Mouse (Mus musculus) lung, embryonic 14.5 days (tissue): ENCODE results near the gene Ptpn1. TPM values are rescaled to one million over a fixed set of nuclear protein-coding genes. Genes with fewer than 3 reads are reported as not detected.
A peak's percentile ranks its signal among the peaks of the same experiment; 100 is the strongest.

Source experiments
- ATAC-seq: fragments of 200-750 bp; cut with Nextera tagmentation; 2 replicates; pipeline ENCODE4 v1.8.0; 2017; ENCODE audit warnings: mild to moderate bottlenecking, moderate TSS enrichment, moderate library complexity; ENCODE audit not compliant: insufficient read depth
- DNase-seq: peaks from one replicate; pipeline ENCODE4 v3.0.0-alpha.2; 2015
- H3K27ac ChIP-seq: fragments of 300-500 bp; sonication (generic); 2 replicates; pipeline ENCODE4 v1.5.1; 2014; ENCODE audit warnings: low read depth, mild to moderate bottlenecking, moderate library complexity
- H3K27me3 ChIP-seq: fragments of 300-500 bp; sonication (generic); 2 replicates; pipeline ENCODE4 v1.6.1; 2014; ENCODE audit warnings: low read length, control low read depth; ENCODE audit not compliant: insufficient read depth
- H3K36me3 ChIP-seq: fragments of 300-500 bp; sonication (generic); 2 replicates; pipeline ENCODE4 v1.6.1; 2014; ENCODE audit warnings: control low read depth; ENCODE audit not compliant: insufficient read depth
- H3K4me1 ChIP-seq: fragments of 300-500 bp; sonication (generic); 2 replicates; pipeline ENCODE4 v1.6.1; 2014; ENCODE audit warnings: antibody characterized with exemption, control low read depth; ENCODE audit not compliant: insufficient read depth
- H3K4me2 ChIP-seq: fragments of 300-500 bp; sonication (generic); 2 replicates; pipeline ENCODE4 v1.6.1; 2014; ENCODE audit warnings: mild to moderate bottlenecking
- H3K4me3 ChIP-seq: fragments of 300-500 bp; sonication (generic); 2 replicates; pipeline ENCODE4 v1.5.1; 2014; ENCODE audit warnings: low read depth, low read length
- H3K9ac ChIP-seq: fragments of 300-500 bp; sonication (generic); 2 replicates; pipeline ENCODE4 v1.6.1; 2014
- H3K9me3 ChIP-seq: fragments of 300-500 bp; sonication (generic); 2 replicates; pipeline ENCODE4 v1.6.1; 2016; ENCODE audit warnings: low read depth, low read length, control low read depth
- CTCF ChIP-seq: IDR thresholded peaks from 2 replicates; pipeline ENCODE4 v1.5.1; 2016; ENCODE audit warnings: antibody characterized with exemption, low read depth
- WGBS: fragments of 180-500 bp; shearing (Covaris S2); extraction: QIAGEN DNeasy Blood & Tissue Kit; methylation state at CpG from one replicate; pipeline ENCODE4 v1.1.7; 2014; 5-methylcytosine and 5-hydroxymethylcytosine counted together
- polyA plus RNA-seq: library from polyadenylated mRNA; unstranded; fragments of >200 nt; fragmentation: Nextera tagmentation; extraction: Ambion mirVana; gene quantifications from 2 replicates; pipeline ENCODE4 v1.2.1, GENCODE M21; 2014

Gene Ptpn1
- polyA plus RNA-seq, 1 experiment from 2014 or later: 59.3 TPM

DNA sequence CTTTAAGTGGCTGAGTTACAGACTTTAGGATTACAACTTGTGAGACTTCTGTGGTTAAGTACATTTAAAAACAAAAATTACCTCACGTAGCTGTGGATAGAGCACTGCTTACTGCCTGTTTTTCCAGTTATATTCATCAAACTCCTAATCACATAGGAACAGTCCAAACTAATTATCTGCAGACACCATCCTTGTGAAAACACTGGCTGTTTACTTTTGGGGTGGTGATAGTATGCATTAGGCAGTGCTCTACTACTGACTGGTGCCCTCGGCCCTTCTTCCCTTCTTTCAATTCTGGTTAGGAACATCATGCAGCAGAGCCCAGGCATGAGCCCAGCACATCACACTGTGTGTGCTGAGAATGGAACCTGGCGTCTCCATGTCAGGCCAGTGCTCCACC, 15.4 kb downstream of the Ptpn1 start:
- no peak for ATAC-seq
- WGBS: 62% methylated on average over 3 of the region's 3 CpGs

DNA sequence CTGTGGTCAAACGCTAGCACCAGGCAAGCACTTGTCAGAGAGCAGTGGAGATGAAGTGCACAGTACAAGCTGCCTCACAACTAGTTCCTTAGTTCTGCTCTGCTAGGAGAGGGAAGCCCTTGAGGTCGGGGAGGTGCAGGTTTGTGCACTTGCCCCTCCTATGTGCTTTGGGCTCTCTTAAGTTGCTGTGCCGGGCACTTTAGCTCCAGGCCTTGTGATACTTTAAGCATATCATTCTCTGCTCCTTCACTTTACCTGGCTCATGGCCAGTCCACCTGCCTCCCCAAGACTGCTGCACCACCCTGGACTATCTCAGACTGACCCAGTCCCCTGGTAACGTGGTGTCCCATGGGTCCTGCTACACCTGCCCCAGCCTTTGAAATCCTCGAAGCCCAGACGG, 16.2 kb downstream of the Ptpn1 start:
- Histone ChIP-seq H3K9ac (no peak overlapping the region), H3K27ac (peak overlapping the region; percentile 32; the same call in 1 of the 2 replicates), H3K4me1 (peaks cover 5% of the 10 kb centered on the region), H3K9me3 (no peaks in the 10 kb centered on the region), H3K36me3 (no peaks in the 10 kb centered on the region), H3K4me2 (no peak overlapping the region), H3K4me3 (no peak overlapping the region), H3K27me3 (no peaks in the 10 kb centered on the region)
- DNase-seq: peak; percentile 43
- ATAC-seq: peak; percentile 39; the same call in 1 of the 2 replicates
- TF ChIP-seq CTCF: no peak
- 66% methylated on average over 6 of the region's 6 CpGs for WGBS

More for the DNA sequence above, 15.4 kb downstream of the Ptpn1 start:
- Histone ChIP-seq H3K4me2 (no peak overlapping the region), H3K4me3 (no peak overlapping the region), H3K4me1 (peaks cover 12% of the 10 kb centered on the region), H3K36me3 (no peaks in the 10 kb centered on the region), H3K27me3 (no peaks in the 10 kb centered on the region), H3K9ac (no peak overlapping the region), H3K9me3 (no peaks in the 10 kb centered on the region), H3K27ac (peak overlapping the region; percentile 15; the same call in 1 of the 2 replicates)
- DNase-seq: no peak
- no peak for TF ChIP-seq CTCF

DNA sequence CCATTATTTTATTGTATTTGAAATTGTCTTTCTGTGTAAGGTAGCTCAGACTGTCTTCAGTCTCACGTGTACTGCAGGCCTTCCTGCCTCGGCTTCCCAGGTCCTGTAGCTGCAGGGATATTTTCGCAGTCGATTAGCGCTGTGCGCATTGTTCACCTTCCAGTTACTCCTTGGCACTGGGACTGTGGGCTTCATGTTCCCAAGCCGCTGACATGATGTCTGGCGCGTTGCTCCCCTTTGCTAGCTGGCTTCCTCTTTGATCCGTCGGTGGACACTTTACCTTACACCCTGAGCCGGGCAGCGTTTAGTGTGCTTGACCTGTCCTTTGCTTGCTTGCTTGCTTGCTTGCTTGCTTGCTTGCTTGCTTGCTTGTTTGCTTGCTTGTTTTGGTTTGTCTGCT, 16.7 kb downstream of the Ptpn1 start:
- ATAC-seq (no peak; the same call in 1 of the 2 replicates), DNase-seq (no peak)
- Histone ChIP-seq H3K4me3 (no peak overlapping the region), H3K27ac (peak overlapping the region; percentile 32; the same call in 1 of the 2 replicates), H3K9me3 (no peaks in the 10 kb centered on the region), H3K4me2 (no peak overlapping the region), H3K27me3 (no peaks in the 10 kb centered on the region), H3K9ac (no peak overlapping the region), H3K4me1 (no peaks in the 10 kb centered on the region), H3K36me3 (no peaks in the 10 kb centered on the region)
- 73% methylated on average over 13 of the region's 13 CpGs for WGBS
- no peak for TF ChIP-seq CTCF

DNA sequence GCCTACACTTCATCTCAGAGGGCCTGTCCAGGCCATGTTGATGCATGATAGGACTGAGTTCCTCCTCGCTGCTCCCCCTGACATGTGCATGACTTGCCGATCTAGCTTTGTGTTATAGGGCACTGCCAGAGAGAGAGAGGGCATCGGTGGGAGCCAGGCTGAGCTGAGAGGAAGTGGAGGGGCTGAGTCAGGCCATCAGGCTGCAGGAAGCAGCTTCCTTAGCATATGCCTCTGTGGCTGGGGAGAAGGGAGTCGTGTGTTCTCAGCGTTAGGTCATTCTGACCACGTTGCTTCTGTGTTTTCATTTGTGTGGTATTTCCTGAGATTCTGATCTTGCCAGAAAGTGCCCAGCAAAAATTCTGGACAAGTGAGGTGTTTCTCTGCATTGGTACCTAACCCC, 17.4 kb downstream of the Ptpn1 start:
- 53% methylated on average over 6 of the region's 6 CpGs for WGBS
- Histone ChIP-seq H3K36me3 (0 out of 2 replicates have a peak, but pooled peaks cover 3% of the 10 kb centered on the region), H3K9ac (no peak overlapping the region), H3K27me3 (no peaks in the 10 kb centered on the region), H3K4me1 (no peaks in the 10 kb centered on the region), H3K4me3 (no peak overlapping the region), H3K4me2 (no peak overlapping the region), H3K27ac (peak overlapping the region; percentile 32; the same call in 1 of the 2 replicates), H3K9me3 (no peaks in the 10 kb centered on the region)
- TF ChIP-seq CTCF: no peak
- ATAC-seq (no peak), DNase-seq (peak; percentile 40)

DNA sequence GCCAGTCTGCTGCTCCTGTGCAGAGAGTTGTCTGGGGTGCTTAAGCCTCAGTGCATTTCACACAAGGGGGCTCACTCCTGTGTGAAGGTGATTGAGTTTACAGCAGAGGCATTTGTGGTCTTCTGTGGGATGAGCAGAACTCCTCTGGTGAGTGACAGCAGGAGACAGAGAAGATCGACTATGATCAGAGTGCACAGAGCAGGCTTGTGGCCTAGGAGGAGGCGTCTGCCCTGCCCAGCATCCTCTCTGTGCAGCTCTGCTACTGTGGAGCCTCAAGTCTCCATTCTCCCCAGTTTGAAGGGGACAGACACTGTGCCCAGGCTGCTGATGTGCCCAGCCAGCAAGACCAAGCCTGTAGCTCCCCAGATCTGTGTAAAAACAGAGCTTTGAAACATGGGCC, 18.0 kb downstream of the Ptpn1 start:
- Histone ChIP-seq H3K4me2 (no peak overlapping the region), H3K9ac (no peak overlapping the region), H3K4me3 (no peak overlapping the region), H3K27me3 (no peaks in the 10 kb centered on the region), H3K9me3 (no peaks in the 10 kb centered on the region), H3K36me3 (0 out of 2 replicates have a peak, but pooled peaks cover 3% of the 10 kb centered on the region), H3K27ac (no peak overlapping the region; the same call in 1 of the 2 replicates), H3K4me1 (no peaks in the 10 kb centered on the region)
- no peak for DNase-seq
- no peak for ATAC-seq
- 65% methylated on average over 2 of the region's 2 CpGs for WGBS
- no peak for TF ChIP-seq CTCF

DNA sequence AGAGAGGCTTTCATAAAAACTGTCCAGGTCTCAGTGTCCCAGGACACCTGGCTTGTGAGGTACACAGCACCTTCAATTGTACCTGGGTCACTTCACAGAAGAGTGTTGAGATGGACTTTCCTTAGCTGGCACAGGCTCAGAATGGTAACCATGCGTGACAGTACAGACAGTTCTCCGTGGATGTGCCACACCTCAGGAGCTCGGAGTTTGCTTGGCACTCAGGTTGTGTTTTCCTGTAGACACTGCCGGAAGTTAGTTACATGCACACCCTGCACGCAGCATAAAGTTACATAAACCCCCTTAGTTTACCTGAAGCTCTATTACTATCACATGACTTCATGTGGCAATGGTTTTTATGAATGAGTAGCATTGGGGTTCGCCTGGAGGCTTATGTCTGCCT, 18.8 kb downstream of the Ptpn1 start:
- Histone ChIP-seq H3K9ac (no peak overlapping the region), H3K27ac (no peak overlapping the region), H3K36me3 (0 out of 2 replicates have a peak, but pooled peaks cover 3% of the 10 kb centered on the region), H3K9me3 (no peaks in the 10 kb centered on the region), H3K4me1 (no peaks in the 10 kb centered on the region), H3K4me2 (no peak overlapping the region), H3K27me3 (no peaks in the 10 kb centered on the region), H3K4me3 (no peak overlapping the region)
- 84% methylated on average over 6 of the region's 6 CpGs for WGBS
- no peak for TF ChIP-seq CTCF
- DNase-seq: no peak
- ATAC-seq: no peak

DNA sequence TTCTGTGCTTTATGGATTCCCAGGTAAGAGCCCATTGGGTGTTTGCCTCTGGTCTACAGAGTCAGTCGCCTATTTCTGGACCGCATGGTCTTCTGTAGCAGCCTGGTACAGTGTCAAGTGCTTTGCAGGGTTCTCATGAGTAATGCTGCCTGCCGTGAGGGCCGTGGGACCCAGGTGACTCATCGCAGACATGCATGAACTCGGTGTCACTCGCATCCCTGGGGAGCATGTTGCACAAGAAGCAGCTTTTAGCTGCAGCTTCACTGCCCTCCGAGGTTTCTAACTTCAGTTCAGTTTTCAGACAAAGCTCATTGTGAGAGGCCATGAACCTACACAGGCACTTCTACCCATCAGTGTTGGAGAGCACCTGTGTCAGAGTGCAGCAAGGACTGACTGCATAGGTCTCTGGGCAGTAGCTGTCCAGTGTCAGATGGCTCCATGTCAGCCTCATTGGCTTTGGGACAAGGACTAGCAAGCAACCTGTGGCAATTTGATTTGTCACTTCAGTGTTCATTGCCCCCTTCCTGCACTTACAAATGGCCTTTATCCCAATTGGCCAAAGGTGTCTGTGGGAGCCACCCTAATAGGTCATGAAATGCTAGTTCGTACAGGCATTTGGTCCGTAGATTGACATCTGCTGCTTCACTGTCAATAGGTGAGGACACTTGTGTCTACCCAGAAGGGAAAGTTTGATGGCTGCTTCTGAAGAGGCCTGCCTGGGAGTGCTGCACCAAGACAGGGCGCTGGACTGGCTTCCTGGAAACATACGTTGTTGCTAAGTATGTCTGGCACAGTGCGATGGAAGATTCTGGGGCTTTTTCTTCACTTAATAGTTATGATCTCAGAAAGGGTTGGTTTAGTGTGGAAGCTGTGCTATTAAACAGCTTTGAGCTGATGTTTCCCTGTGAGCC, 19.7 kb downstream of the Ptpn1 start:
- Histone ChIP-seq H3K4me3 (no peak overlapping the region), H3K4me1 (no peaks in the 10 kb centered on the region), H3K27me3 (no peaks in the 10 kb centered on the region), H3K4me2 (no peak overlapping the region), H3K9me3 (no peaks in the 10 kb centered on the region), H3K36me3 (0 out of 2 replicates have a peak, but pooled peaks cover 3% of the 10 kb centered on the region), H3K27ac (no peak overlapping the region), H3K9ac (no peak overlapping the region)
- no peak for DNase-seq
- WGBS: 86% methylated on average over 13 of the region's 13 CpGs
- TF ChIP-seq CTCF: no peak
- no peak for ATAC-seq
